Mouse (Mus musculus) bone marrow macrophage, adult 2 months (primary cell): ENCODE data around the gene Tox2. TPM values are rescaled to one million over a fixed set of nuclear protein-coding genes. Genes with fewer than 3 reads are reported as not detected.
A peak's percentile ranks its signal among the peaks of the same experiment; 100 is the strongest.

Source experiments
- H3K27ac ChIP-seq: 2 replicates; pipeline ENCODE4 v1.5.1; 2012; ENCODE audit warnings: low read depth, low read length; ENCODE audit not compliant: insufficient read depth
- H3K4me1 ChIP-seq: 2 replicates; pipeline ENCODE4 v1.6.1; 2012; ENCODE audit warnings: low read length; ENCODE audit not compliant: control insufficient read depth, insufficient read depth
- H3K4me3 ChIP-seq: 2 replicates; pipeline ENCODE4 v1.5.1; 2012; ENCODE audit warnings: mild to moderate bottlenecking, low read length, moderate library complexity; ENCODE audit not compliant: insufficient read depth
- CTCF ChIP-seq: IDR thresholded peaks from 2 replicates; pipeline ENCODE4 v1.5.1; 2012; ENCODE audit warnings: low read depth, mild to moderate bottlenecking, low read length, moderate library complexity
- POLR2A ChIP-seq: IDR thresholded peaks from 2 replicates; pipeline ENCODE4 v1.6.1; 2012; ENCODE audit warnings: mild to moderate bottlenecking, low read depth, low read length, borderline replicate concordance
- polyA plus RNA-seq: library from polyadenylated mRNA; stranded (reverse); fragments of >200 nt; gene quantifications from 2 replicates; pipeline ENCODE4 v1.2.4, GENCODE M21; 2012; ENCODE audit not compliant: missing spikeins, insufficient read depth, insufficient read length

Tox2 gene
- polyA plus RNA-seq, 1 experiment: 3.2 TPM

GRCm38 (mm10) chr2:163225302-163225701, 22.4 kb downstream of the Tox2 start:
- Histone ChIP-seq H3K27ac (no peak overlapping the region), H3K4me1 (peaks cover 26% of the 10 kb centered on the region), H3K4me3 (no peak overlapping the region)
- TF ChIP-seq POLR2A (no peak), CTCF (no peak)

GRCm38 (mm10) chr2:163229050-163229449, 26.1 kb downstream of the Tox2 start:
- H3K4me3 ChIP-seq: no peak overlapping the region
- H3K27ac ChIP-seq: peak overlapping the region; percentile 91
- TF ChIP-seq POLR2A: no peak
- TF ChIP-seq CTCF: no peak
- peaks cover 59% of the 10 kb centered on the region for H3K4me1 ChIP-seq

GRCm38 (mm10) chr2:163231781-163232534, 29.0 kb downstream of the Tox2 start:
- TF ChIP-seq POLR2A: no peak
- no peak for TF ChIP-seq CTCF
- H3K4me1 ChIP-seq: peaks cover 60% of the 10 kb centered on the region
- peak overlapping the region; percentile 95 for H3K27ac ChIP-seq
- H3K4me3 ChIP-seq: peak overlapping the region; percentile 46

- no peak for TF ChIP-seq CTCF
- no peak for TF ChIP-seq POLR2A
- H3K27ac ChIP-seq: peak overlapping the region; percentile 6; the same call in 1 of the 2 replicates
- no peak overlapping the region for H3K4me3 ChIP-seq
- peaks cover 52% of the 10 kb centered on the region for H3K4me1 ChIP-seq
These were observed 30.7 kb downstream of the Tox2 start for GRCm38 (mm10) chr2:163233666-163234065.

GRCm38 (mm10) chr2:163236057-163236456, 33.1 kb downstream of the Tox2 start:
- H3K4me3 ChIP-seq: no peak overlapping the region

GRCm38 (mm10) chr2:163237999-163238529, 35.1 kb downstream of the Tox2 start:
- no peak overlapping the region for H3K4me3 ChIP-seq
- TF ChIP-seq POLR2A (no peak), CTCF (no peak)
- peaks cover 20% of the 10 kb centered on the region for H3K4me1 ChIP-seq
- H3K27ac ChIP-seq: no peak overlapping the region

More at GRCm38 (mm10) chr2:163236057-163236456, 33.1 kb downstream of the Tox2 start:
- peaks cover 34% of the 10 kb centered on the region for H3K4me1 ChIP-seq
- H3K27ac ChIP-seq: no peak overlapping the region
- TF ChIP-seq CTCF (no peak), POLR2A (no peak)

GRCm38 (mm10) chr2:163239945-163240344, 37.0 kb downstream of the Tox2 start:
- TF ChIP-seq CTCF (no peak), POLR2A (no peak)
- no peak overlapping the region for H3K4me3 ChIP-seq
- peaks cover 8% of the 10 kb centered on the region for H3K4me1 ChIP-seq
- H3K27ac ChIP-seq: no peak overlapping the region

- TF ChIP-seq CTCF: no peak
- no peak for TF ChIP-seq POLR2A
- Histone ChIP-seq H3K4me1 (peaks cover 8% of the 10 kb centered on the region), H3K27ac (no peak overlapping the region), H3K4me3 (no peak overlapping the region)
These were observed 38.9 kb downstream of the Tox2 start for GRCm38 (mm10) chr2:163241867-163242266.

GRCm38 (mm10) chr2:163243917-163244852, 41.3 kb downstream of the Tox2 start:
- H3K4me1 ChIP-seq: peaks cover 3% of the 10 kb centered on the region; the same call in 1 of the 2 replicates
- no peak overlapping the region for H3K27ac ChIP-seq
- no peak overlapping the region for H3K4me3 ChIP-seq
- TF ChIP-seq CTCF: no peak
- TF ChIP-seq POLR2A: no peak

GRCm38 (mm10) chr2:163248912-163249311, 46.0 kb downstream of the Tox2 start:
- no peak overlapping the region for H3K4me3 ChIP-seq
- TF ChIP-seq POLR2A (no peak), CTCF (no peak)
- no peak overlapping the region for H3K27ac ChIP-seq

More at GRCm38 (mm10) chr2:163248912-163249311, 46.0 kb downstream of the Tox2 start:
- H3K4me1 ChIP-seq: peaks cover 10% of the 10 kb centered on the region
